Mouse (Mus musculus): ENCODE data around the gene Slitrk4. TPM values are rescaled to one million over a fixed set of nuclear protein-coding genes. Genes with fewer than 3 reads are reported as not detected.

Slitrk4 gene
- polyA plus RNA-seq (2021; fragmentation: Nextera tagmentation) = 20.7 and 28.5 TPM in 2 replicates
- long read RNA-seq, experiment 1, full-length matches to known transcripts = 132 of 172 reads
- long read RNA-seq, experiment 1, partial matches to known transcripts = 0 of 172 reads
- long read RNA-seq, experiment 1, other reads (novel, unspliced or antisense) = 40 of 172 reads
- long read RNA-seq, experiment 2, full-length matches to known transcripts = 14 of 41 reads
- long read RNA-seq, experiment 2, partial matches to known transcripts = 0 of 41 reads
- long read RNA-seq, experiment 2, other reads (novel, unspliced or antisense) = 27 of 41 reads

GRCm38 (mm10) chrX:64276290-64277125 lies at the start of gene Slitrk4:
TSS of gene Slitrk4 (minus strand) at chrX:64276996.

Other genes with a start within 250 kb of the Slitrk4 start
- not detected in 2 replicates for gene Gm6760, start 124.8 kb downstream of the Slitrk4 start, polyA plus RNA-seq (2021; fragmentation: Nextera tagmentation)
- gene 3830417A13Rik, start 103.4 kb downstream of the Slitrk4 start, polyA plus RNA-seq (2021; fragmentation: Nextera tagmentation) = not detected in 2 replicates